26 mouse cellular contexts compared by ENCODE assay signal in the genomic region with DNA sequence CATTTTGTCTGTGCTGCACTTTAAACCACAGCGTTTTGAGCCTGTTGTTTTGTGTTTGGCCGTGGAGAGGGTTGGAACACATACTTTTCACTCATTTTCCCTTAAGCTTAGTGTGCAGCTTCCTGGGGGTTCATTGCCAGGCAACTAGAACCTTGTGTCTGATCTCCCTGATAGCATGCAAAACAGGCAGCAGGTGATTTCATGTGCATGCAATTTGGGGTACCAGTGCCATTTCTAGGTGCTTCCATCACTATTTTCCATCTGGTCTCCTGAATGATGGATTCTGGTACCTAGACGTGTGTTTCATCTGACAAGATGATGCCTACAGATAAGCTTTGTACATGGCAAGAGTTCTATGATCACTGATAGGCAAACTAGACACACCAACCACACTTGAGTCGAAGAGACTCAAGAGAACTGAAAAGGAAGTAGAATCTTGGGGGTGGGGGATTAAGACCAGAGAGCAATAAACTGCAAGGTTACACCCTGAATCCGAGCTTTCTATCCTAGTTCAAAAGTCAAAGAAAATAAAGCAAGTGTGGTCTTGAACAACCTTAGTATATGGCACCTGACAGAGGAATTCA.
DNase-seq lines count a peak whose midpoint lies in the region; ATAC-seq and TF ChIP-seq lines count a peak whose summit lies in the region.
"Had no signal": no experiment of that assay in that cellular context is flagged by ENCODE, and none has a peak within 500 bp of the region (broad histone marks: within the 10 kb centered on the region; RNA-seq: fewer than 3 reads in every experiment).

No protein-coding gene starts in this region.

- H3K4me2 ChIP-seq in hindbrain, postnatal 0 days (ENCODE audit: low read depth, low read length) = no peak overlapping the region
- H3K4me2 ChIP-seq: embryonic facial prominence, embryonic 13.5 days; embryonic facial prominence, embryonic 15.5 days; forebrain, embryonic 12.5 days had no signal

- H3K27ac ChIP-seq in hindbrain, postnatal 0 days = no peak overlapping the region
- H3K27ac ChIP-seq: embryonic facial prominence, embryonic 13.5 days; embryonic facial prominence, embryonic 15.5 days; forebrain, embryonic 10.5 days; forebrain, embryonic 12.5 days had no signal

- H3K9ac ChIP-seq in hindbrain, postnatal 0 days (replicated peaks; ENCODE audit: low read length) = no peak overlapping the region
- H3K9ac ChIP-seq: embryonic facial prominence, embryonic 13.5 days; embryonic facial prominence, embryonic 15.5 days; forebrain, embryonic 12.5 days had no signal

- peak; percentile 48 for DNase-seq in CD4-positive helper T cell, adult 2 months (ENCODE audit: low read depth, low spot score)
- peak; percentile 38 for DNase-seq in CD4-positive, CD25-positive, alpha-beta regulatory T cell, adult 2 months (ENCODE audit: low read depth, low spot score)
- DNase-seq in lung, postnatal 14 days = no peak
- DNase-seq in hindbrain, postnatal 0 days (ENCODE audit: low spot score) = no peak
- DNase-seq in left cerebral cortex, adult 18-20 months (ENCODE audit: low spot score in 2 of 2) = no peak
- DNase-seq: adrenal gland, adult 2 months; adrenal gland, postnatal 10 days; adrenal gland, postnatal 25 days; cerebellum, adult 11 months; cerebellum, adult 18-20 months; cerebellum, adult 8-10 months; cerebellum, adult 9-11 months; cerebellum, postnatal 14 days; cerebellum, postnatal 36 days; embryo, embryonic 11 days had no signal

- peak; percentile 77 for ATAC-seq in activated CD4-positive, CD25-positive, alpha-beta regulatory T cell, adult 4 months
- peak; percentile 66 for ATAC-seq in inflammation-experienced regulatory T-cells, adult 6 months
- ATAC-seq in hindbrain, postnatal 0 days = no peak
- ATAC-seq: forebrain, embryonic 14.5 days; forebrain, embryonic 16.5 days; Patski had no signal

- H3K36me3 ChIP-seq in hindbrain, postnatal 0 days (ENCODE audit: insufficient read depth, low read length) = no peaks in the 10 kb centered on the region
- H3K36me3 ChIP-seq: embryonic facial prominence, embryonic 13.5 days; embryonic facial prominence, embryonic 15.5 days; forebrain, embryonic 10.5 days; forebrain, embryonic 12.5 days; G1E had no signal

- H3K4me1 ChIP-seq in hindbrain, postnatal 0 days (ENCODE audit: insufficient read depth, low read length) = no peaks in the 10 kb centered on the region
- H3K4me1 ChIP-seq: embryonic facial prominence, embryonic 15.5 days; forebrain, embryonic 12.5 days had no signal

- no peaks in the 10 kb centered on the region for H3K9me3 ChIP-seq in hindbrain, postnatal 0 days (ENCODE audit: low read length)
- H3K9me3 ChIP-seq: embryonic facial prominence, embryonic 13.5 days; embryonic facial prominence, embryonic 15.5 days; forebrain, embryonic 10.5 days; forebrain, embryonic 12.5 days had no signal

- H3K27me3 ChIP-seq in hindbrain, postnatal 0 days (ENCODE audit: insufficient read depth, low read length) = no peaks in the 10 kb centered on the region
- H3K27me3 ChIP-seq: embryonic facial prominence, embryonic 13.5 days; embryonic facial prominence, embryonic 15.5 days; forebrain, embryonic 12.5 days; Patski had no signal

- WGBS in hindbrain, postnatal 0 days = 77% methylated on average over 5 of the region's 5 CpGs

- no peak for TF ChIP-seq CTCF in hindbrain, postnatal 0 days (IDR thresholded peaks at IDR 0.05; ENCODE audit: low read depth)

- no peak overlapping the region for H3K4me3 ChIP-seq in hindbrain, postnatal 0 days (ENCODE audit: low read length)
- H3K4me3 ChIP-seq: embryonic facial prominence, embryonic 13.5 days; embryonic facial prominence, embryonic 15.5 days; erythroblast, embryonic 14.5 days; forebrain, embryonic 10.5 days; forebrain, embryonic 12.5 days had no signal

Comparison
In these comparisons a context has a peak if more than half of its experiments do, and no peak if none do; other contexts are left out.
1. DNase-seq: peak in CD4-positive helper T cell, adult 2 months (single experiment) and CD4-positive, CD25-positive, alpha-beta regulatory T cell, adult 2 months (single experiment); none in lung, postnatal 14 days (single experiment), hindbrain, postnatal 0 days (single experiment) and left cerebral cortex, adult 18-20 months (0 of 2).